Mouse (Mus musculus): ENCODE measurements around the gene Plod2. TPM values are rescaled to one million over a fixed set of nuclear protein-coding genes. Genes with fewer than 3 reads are reported as not detected.

Gene Plod2
- polyA plus RNA-seq, 1 experiment from 2014 or later, result 40.6 TPM

- Histone ChIP-seq H3K4me2 (replicated peaks; ENCODE audit: low read depth, low read length) (no peak overlapping the region), H3K9ac (ENCODE audit: low read depth, low read length) (no peak overlapping the region), H3K27me3 (ENCODE audit: control insufficient read depth, insufficient read depth, low read length) (no peaks in the 10 kb centered on the region), H3K27ac (ENCODE audit: low read depth, low read length) (no peak overlapping the region), H3K36me3 (ENCODE audit: control insufficient read depth, insufficient read depth, low read length) (no peaks in the 10 kb centered on the region), H3K9me3 (ENCODE audit: control insufficient read depth, low read length) (no peaks in the 10 kb centered on the region), H3K4me3 (ENCODE audit: low read depth, low read length) (no peak overlapping the region), H3K4me1 (replicated peaks; ENCODE audit: control insufficient read depth, insufficient read depth, low read length) (0 out of 2 replicates have a peak, but pooled peaks cover 2% of the 10 kb centered on the region)
- ATAC-seq (ENCODE audit: low FRiP score), result no peak
- WGBS, result 93% methylated on average over 6 of the region's 6 CpGs
- DNase-seq (ENCODE audit: low spot score), result no peak
Measured at GRCm38 (mm10) chr9:92563306-92563705, 21.3 kb downstream of the Plod2 start.

GRCm38 (mm10) chr9:92564391-92564790, 22.4 kb downstream of the Plod2 start:
- no peak for DNase-seq (ENCODE audit: low spot score)
- no peaks in the 10 kb centered on the region for H3K27me3 ChIP-seq (ENCODE audit: control insufficient read depth, insufficient read depth, low read length)
- H3K4me3 ChIP-seq (ENCODE audit: low read depth, low read length), result no peak overlapping the region
- H3K4me2 ChIP-seq (replicated peaks; ENCODE audit: low read depth, low read length), result no peak overlapping the region
- no peaks in the 10 kb centered on the region for H3K36me3 ChIP-seq (ENCODE audit: control insufficient read depth, insufficient read depth, low read length)
- H3K4me1 ChIP-seq (replicated peaks; ENCODE audit: control insufficient read depth, insufficient read depth, low read length), result 0 out of 2 replicates have a peak, but pooled peaks cover 2% of the 10 kb centered on the region
- no peak overlapping the region for H3K27ac ChIP-seq (ENCODE audit: low read depth, low read length)
- 92% methylated on average over 1 of the region's 1 CpGs for WGBS
- ATAC-seq (ENCODE audit: low FRiP score), result no peak
- H3K9me3 ChIP-seq (ENCODE audit: control insufficient read depth, low read length), result no peaks in the 10 kb centered on the region
- H3K9ac ChIP-seq (ENCODE audit: low read depth, low read length), result no peak overlapping the region

GRCm38 (mm10) chr9:92566234-92566633, 24.2 kb downstream of the Plod2 start:
- Histone ChIP-seq H3K9me3 (ENCODE audit: control insufficient read depth, low read length) (no peaks in the 10 kb centered on the region), H3K4me2 (replicated peaks; ENCODE audit: low read depth, low read length) (no peak overlapping the region), H3K27me3 (ENCODE audit: control insufficient read depth, insufficient read depth, low read length) (no peaks in the 10 kb centered on the region), H3K36me3 (ENCODE audit: control insufficient read depth, insufficient read depth, low read length) (no peaks in the 10 kb centered on the region), H3K27ac (ENCODE audit: low read depth, low read length) (no peak overlapping the region), H3K4me3 (ENCODE audit: low read depth, low read length) (no peak overlapping the region), H3K9ac (ENCODE audit: low read depth, low read length) (no peak overlapping the region), H3K4me1 (replicated peaks; ENCODE audit: control insufficient read depth, insufficient read depth, low read length) (no peaks in the 10 kb centered on the region)
- WGBS, result 70% methylated on average over 3 of the region's 3 CpGs
- ATAC-seq (ENCODE audit: low FRiP score) (no peak), DNase-seq (ENCODE audit: low spot score) (no peak)

- 90% methylated on average over 7 of the region's 7 CpGs for WGBS
- no peak for ATAC-seq (ENCODE audit: low FRiP score)
Measured at GRCm38 (mm10) chr9:92567474-92567873, 25.5 kb downstream of the Plod2 start.

GRCm38 (mm10) chr9:92568798-92569197, 26.8 kb downstream of the Plod2 start:
- no peak overlapping the region for H3K27ac ChIP-seq (ENCODE audit: low read depth, low read length)
- DNase-seq (ENCODE audit: low spot score), result no peak
- no peaks in the 10 kb centered on the region for H3K27me3 ChIP-seq (ENCODE audit: control insufficient read depth, insufficient read depth, low read length)
- ATAC-seq (ENCODE audit: low FRiP score), result no peak
- WGBS, result 94% methylated on average over 3 of the region's 3 CpGs
- no peak overlapping the region for H3K4me3 ChIP-seq (ENCODE audit: low read depth, low read length)
- no peaks in the 10 kb centered on the region for H3K4me1 ChIP-seq (replicated peaks; ENCODE audit: control insufficient read depth, insufficient read depth, low read length)
- no peaks in the 10 kb centered on the region for H3K9me3 ChIP-seq (ENCODE audit: control insufficient read depth, low read length)
- no peaks in the 10 kb centered on the region for H3K36me3 ChIP-seq (ENCODE audit: control insufficient read depth, insufficient read depth, low read length)
- H3K9ac ChIP-seq (ENCODE audit: low read depth, low read length), result no peak overlapping the region
- no peak overlapping the region for H3K4me2 ChIP-seq (replicated peaks; ENCODE audit: low read depth, low read length)

More at GRCm38 (mm10) chr9:92567474-92567873, 25.5 kb downstream of the Plod2 start:
- Histone ChIP-seq H3K9me3 (ENCODE audit: control insufficient read depth, low read length) (no peaks in the 10 kb centered on the region), H3K27me3 (ENCODE audit: control insufficient read depth, insufficient read depth, low read length) (no peaks in the 10 kb centered on the region), H3K9ac (ENCODE audit: low read depth, low read length) (no peak overlapping the region), H3K4me1 (replicated peaks; ENCODE audit: control insufficient read depth, insufficient read depth, low read length) (no peaks in the 10 kb centered on the region), H3K4me3 (ENCODE audit: low read depth, low read length) (no peak overlapping the region), H3K4me2 (replicated peaks; ENCODE audit: low read depth, low read length) (no peak overlapping the region), H3K36me3 (ENCODE audit: control insufficient read depth, insufficient read depth, low read length) (no peaks in the 10 kb centered on the region), H3K27ac (ENCODE audit: low read depth, low read length) (no peak overlapping the region)
- no peak for DNase-seq (ENCODE audit: low spot score)

GRCm38 (mm10) chr9:92572376-92573108, 30.5 kb downstream of the Plod2 start:
- H3K27me3 ChIP-seq (ENCODE audit: control insufficient read depth, insufficient read depth, low read length), result no peaks in the 10 kb centered on the region
- 73% methylated on average over 8 of the region's 8 CpGs for whole genome bisulfite sequencing
- no peak overlapping the region for H3K4me3 ChIP-seq (ENCODE audit: low read depth, low read length)
- H3K4me1 ChIP-seq (replicated peaks; ENCODE audit: control insufficient read depth, insufficient read depth, low read length), result no peaks in the 10 kb centered on the region
- DNase-seq (ENCODE audit: low spot score), result no peak
- ATAC-seq (ENCODE audit: low FRiP score), result no peak
- no peak overlapping the region for H3K4me2 ChIP-seq (replicated peaks; ENCODE audit: low read depth, low read length)
- H3K27ac ChIP-seq (ENCODE audit: low read depth, low read length), result no peak overlapping the region
- H3K9me3 ChIP-seq (ENCODE audit: control insufficient read depth, low read length), result no peaks in the 10 kb centered on the region
- H3K36me3 ChIP-seq (ENCODE audit: control insufficient read depth, insufficient read depth, low read length), result no peaks in the 10 kb centered on the region
- H3K9ac ChIP-seq (ENCODE audit: low read depth, low read length), result no peak overlapping the region

- H3K4me1 ChIP-seq (replicated peaks; ENCODE audit: control insufficient read depth, insufficient read depth, low read length), result no peaks in the 10 kb centered on the region
- no peaks in the 10 kb centered on the region for H3K27me3 ChIP-seq (ENCODE audit: control insufficient read depth, insufficient read depth, low read length)
- no peak for ATAC-seq (ENCODE audit: low FRiP score)
- H3K4me2 ChIP-seq (replicated peaks; ENCODE audit: low read depth, low read length), result no peak overlapping the region
- H3K36me3 ChIP-seq (ENCODE audit: control insufficient read depth, insufficient read depth, low read length), result no peaks in the 10 kb centered on the region
- WGBS, result 80% methylated on average over 5 of the region's 5 CpGs
- no peak overlapping the region for H3K4me3 ChIP-seq (ENCODE audit: low read depth, low read length)
- no peak overlapping the region for H3K27ac ChIP-seq (ENCODE audit: low read depth, low read length)
- no peak for DNase-seq (ENCODE audit: low spot score)
- no peak overlapping the region for H3K9ac ChIP-seq (ENCODE audit: low read depth, low read length)
- H3K9me3 ChIP-seq (ENCODE audit: control insufficient read depth, low read length), result no peaks in the 10 kb centered on the region
Measured at GRCm38 (mm10) chr9:92583876-92584275, 41.9 kb downstream of the Plod2 start.

GRCm38 (mm10) chr9:92586025-92586424, 44.0 kb downstream of the Plod2 start:
- Histone ChIP-seq H3K36me3 (ENCODE audit: control insufficient read depth, insufficient read depth, low read length) (no peaks in the 10 kb centered on the region), H3K27ac (ENCODE audit: low read depth, low read length) (no peak overlapping the region), H3K4me2 (replicated peaks; ENCODE audit: low read depth, low read length) (no peak overlapping the region), H3K4me3 (ENCODE audit: low read depth, low read length) (no peak overlapping the region), H3K27me3 (ENCODE audit: control insufficient read depth, insufficient read depth, low read length) (no peaks in the 10 kb centered on the region), H3K9ac (ENCODE audit: low read depth, low read length) (no peak overlapping the region), H3K4me1 (replicated peaks; ENCODE audit: control insufficient read depth, insufficient read depth, low read length) (no peaks in the 10 kb centered on the region), H3K9me3 (ENCODE audit: control insufficient read depth, low read length) (no peaks in the 10 kb centered on the region)
- ATAC-seq (ENCODE audit: low FRiP score) (no peak), DNase-seq (ENCODE audit: low spot score) (no peak)
- 74% methylated on average over 1 of the region's 1 CpGs for WGBS

- H3K4me3 ChIP-seq (ENCODE audit: low read depth, low read length), result no peak overlapping the region
- 98% methylated on average over 8 of the region's 8 CpGs for WGBS
- ATAC-seq (ENCODE audit: low FRiP score) (no peak; the same call in 1 of the 2 replicates), DNase-seq (ENCODE audit: low spot score) (no peak)
- H3K27ac ChIP-seq (ENCODE audit: low read depth, low read length), result no peak overlapping the region
- H3K36me3 ChIP-seq (ENCODE audit: control insufficient read depth, insufficient read depth, low read length), result no peaks in the 10 kb centered on the region
- H3K4me1 ChIP-seq (replicated peaks; ENCODE audit: control insufficient read depth, insufficient read depth, low read length), result no peaks in the 10 kb centered on the region
- H3K9me3 ChIP-seq (ENCODE audit: control insufficient read depth, low read length), result no peaks in the 10 kb centered on the region
- H3K9ac ChIP-seq (ENCODE audit: low read depth, low read length), result no peak overlapping the region
- no peaks in the 10 kb centered on the region for H3K27me3 ChIP-seq (ENCODE audit: control insufficient read depth, insufficient read depth, low read length)
- H3K4me2 ChIP-seq (replicated peaks; ENCODE audit: low read depth, low read length), result no peak overlapping the region
Measured at GRCm38 (mm10) chr9:92587391-92587790, 45.4 kb downstream of the Plod2 start.

Measured in hindbrain, embryonic 11.5 days (tissue).